Mouse (Mus musculus): ENCODE measurements around the gene Cdc25a.

The Cdc25a gene

GRCm38 (mm10) chr9:109939401-109939800 is 64.0 kb downstream of the Cdc25a start:
- DNase-seq, result no peak

- no peak for DNase-seq
Observed at GRCm38 (mm10) chr9:109942796-109943195, 67.4 kb downstream of the Cdc25a start.
